Comparison of ENCODE assay signal across 10 mouse cellular contexts in the genomic region with DNA sequence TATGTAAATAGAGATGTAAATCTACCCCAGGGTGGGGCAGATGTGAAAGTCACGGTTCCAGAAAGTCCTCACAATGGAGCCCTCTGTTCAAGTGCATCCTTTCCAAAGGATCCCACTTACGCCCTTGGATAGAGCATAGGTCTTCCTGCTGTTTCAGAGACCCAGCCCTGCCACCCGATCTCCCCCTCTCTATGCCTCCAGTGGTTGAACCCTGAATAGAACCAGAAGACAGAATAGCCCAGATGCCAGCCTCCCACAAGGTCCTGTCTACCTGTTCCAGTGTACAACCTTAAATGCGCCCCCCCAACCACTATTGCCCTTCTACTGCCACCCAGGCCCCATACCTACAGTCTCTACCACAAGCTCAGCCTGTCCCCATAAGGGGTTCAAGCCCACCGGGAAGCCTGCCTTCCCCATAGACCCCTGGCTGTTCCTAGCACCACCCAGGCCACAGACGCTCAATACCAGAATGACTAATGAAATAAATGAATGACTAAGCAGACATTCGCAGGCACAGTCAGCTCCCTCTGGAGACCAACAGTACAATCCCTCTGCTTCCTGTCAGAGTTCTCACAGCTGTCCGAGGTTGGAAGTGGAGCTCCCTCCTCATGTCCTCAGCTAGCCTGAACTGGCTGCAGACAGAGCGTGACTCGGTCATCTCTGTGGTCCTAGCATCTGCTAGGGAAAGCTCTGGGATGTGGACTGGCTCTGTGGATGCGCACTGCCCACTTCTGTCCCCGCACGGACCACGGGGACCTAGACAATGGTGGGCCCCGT.
DNase-seq lines count a peak whose midpoint lies in the region; ATAC-seq lines count a peak whose summit lies in the region.
"Had no signal": no experiment of that assay in that cellular context is flagged by ENCODE, and none has a peak within 500 bp of the region (broad histone marks: within the 10 kb centered on the region; RNA-seq: fewer than 3 reads in every experiment).

No protein-coding gene starts in this region.

- no peak overlapping the region for H3K4me2 ChIP-seq in intestine, embryonic 14.5 days (ENCODE audit: low read length)
- H3K4me2 ChIP-seq in intestine, embryonic 15.5 days (replicated peaks) = no peak overlapping the region
- H3K4me2 ChIP-seq: embryonic facial prominence, embryonic 13.5 days; liver, embryonic 12.5 days had no signal

- H3K9ac ChIP-seq in intestine, embryonic 14.5 days (ENCODE audit: low read length) = no peak overlapping the region
- H3K9ac ChIP-seq in intestine, embryonic 15.5 days = no peak overlapping the region
- H3K9ac ChIP-seq: embryonic facial prominence, embryonic 13.5 days; liver, embryonic 12.5 days had no signal

- peak overlapping the region; percentile 25; the same call in 1 of the 2 replicates for H3K27ac ChIP-seq in intestine, embryonic 14.5 days (ENCODE audit: low read depth)
- H3K27ac ChIP-seq in intestine, embryonic 15.5 days = no peak overlapping the region
- H3K27ac ChIP-seq: embryonic facial prominence, embryonic 13.5 days; liver, embryonic 12.5 days had no signal

- intact Hi-C loops in heart, postnatal 14 days (cut with DNase I) = no loop called here

- 65% methylated on average over 15 of the region's 15 CpGs for WGBS in intestine, embryonic 14.5 days
- 70% methylated on average over 15 of the region's 15 CpGs for WGBS in intestine, embryonic 15.5 days

- H3K4me3 ChIP-seq in intestine, embryonic 14.5 days (ENCODE audit: low read depth, low read length) = no peak overlapping the region
- no peak overlapping the region for H3K4me3 ChIP-seq in intestine, embryonic 15.5 days (replicated peaks)
- H3K4me3 ChIP-seq: embryonic facial prominence, embryonic 13.5 days; liver, embryonic 12.5 days had no signal

- H3K4me1 ChIP-seq in intestine, embryonic 14.5 days (replicated peaks; ENCODE audit: control insufficient read depth, insufficient read depth, low read length) = peaks cover 38% of the 10 kb centered on the region
- H3K4me1 ChIP-seq in intestine, embryonic 15.5 days (replicated peaks) = peaks cover 47% of the 10 kb centered on the region

- H3K27me3 ChIP-seq in intestine, embryonic 14.5 days (replicated peaks; ENCODE audit: control insufficient read depth, insufficient read depth, low read length) = no peaks in the 10 kb centered on the region
- H3K27me3 ChIP-seq in intestine, embryonic 15.5 days (replicated peaks) = no peaks in the 10 kb centered on the region

- H3K9me3 ChIP-seq in intestine, embryonic 14.5 days (ENCODE audit: control insufficient read depth, low read length) = 0 out of 2 replicates have a peak, but pooled peaks cover 7% of the 10 kb centered on the region
- H3K9me3 ChIP-seq in intestine, embryonic 15.5 days = no peaks in the 10 kb centered on the region
- H3K9me3 ChIP-seq: embryonic facial prominence, embryonic 13.5 days; liver, embryonic 12.5 days had no signal

- no peaks in the 10 kb centered on the region for H3K36me3 ChIP-seq in intestine, embryonic 14.5 days (ENCODE audit: control insufficient read depth, insufficient read depth, low read length)
- H3K36me3 ChIP-seq in intestine, embryonic 15.5 days = no peaks in the 10 kb centered on the region
- H3K36me3 ChIP-seq: embryonic facial prominence, embryonic 13.5 days; liver, embryonic 12.5 days had no signal

- DNase-seq in intestine, embryonic 14.5 days (ENCODE audit: low spot score) = no peak
- peak; percentile 56 for DNase-seq in adipocyte (ENCODE audit: low spot score)
- peak; percentile 52 to 63 for DNase-seq in heart, postnatal 14 days
- DNase-seq in lung, postnatal 14 days = peak; percentile 37
- no peak for DNase-seq in left cerebral cortex, adult 11 months (ENCODE audit: low spot score)
- no peak for DNase-seq in cerebellum, postnatal 25 days
- no peak for DNase-seq in thymus, postnatal 14 days

- no peak for ATAC-seq in intestine, embryonic 14.5 days (replicated peaks; ENCODE audit: low FRiP score, low TSS enrichment, low read depth)
- ATAC-seq in intestine, embryonic 15.5 days = no peak
- ATAC-seq: liver, embryonic 12.5 days had no signal

Comparison
In these comparisons a context has a peak if more than half of its experiments do, and no peak if none do; other contexts are left out.
1. DNase-seq: peak in adipocyte (single experiment), heart, postnatal 14 days (2 of 2) and lung, postnatal 14 days (single experiment); none in intestine, embryonic 14.5 days (single experiment), left cerebral cortex, adult 11 months (single experiment), cerebellum, postnatal 25 days (0 of 2) and thymus, postnatal 14 days (single experiment).